Mouse (Mus musculus) forebrain, embryonic 11.5 days (tissue): ENCODE data around the gene Sh3glb1. TPM values are rescaled to one million over a fixed set of nuclear protein-coding genes. Genes with fewer than 3 reads are reported as not detected.

Experiments
- ATAC-seq: fragments of 200-750 bp; cut with Nextera tagmentation; replicated peaks from 2 replicates; pipeline ENCODE4 v1.8.0; 2017; ENCODE audit warnings: moderate TSS enrichment; ENCODE audit not compliant: low FRiP score
- DNase-seq: peaks from one replicate; pipeline ENCODE4 v3.0.0-alpha.2; 2017; ENCODE audit warnings: low spot score
- H3K27ac ChIP-seq: fragments of 300-500 bp; sonication (generic); 2 replicates; pipeline ENCODE4 v1.5.1; 2014; ENCODE audit warnings: low read depth, low read length
- H3K27me3 ChIP-seq: fragments of 300-500 bp; sonication (generic); 2 replicates; pipeline ENCODE4 v1.6.1; 2014; ENCODE audit warnings: mild to moderate bottlenecking, low read length, mixed read lengths; ENCODE audit not compliant: control insufficient read depth, insufficient read depth
- H3K36me3 ChIP-seq: fragments of 300-500 bp; sonication (generic); 2 replicates; pipeline ENCODE4 v1.6.1; 2014; ENCODE audit warnings: mild to moderate bottlenecking, low read length, moderate library complexity, mixed read lengths; ENCODE audit not compliant: control insufficient read depth, insufficient read depth
- H3K4me1 ChIP-seq: fragments of 300-500 bp; sonication (generic); replicated peaks from 2 replicates; pipeline ENCODE4 v1.6.1; 2014; ENCODE audit warnings: low read length, mixed read lengths; ENCODE audit not compliant: control insufficient read depth, insufficient read depth
- H3K4me2 ChIP-seq: fragments of 300-500 bp; sonication (generic); 2 replicates; pipeline ENCODE4 v1.6.1; 2014; ENCODE audit warnings: low read depth, mild to moderate bottlenecking, low read length, moderate library complexity, mixed read lengths; ENCODE audit not compliant: severe bottlenecking
- H3K4me3 ChIP-seq: fragments of 300-500 bp; sonication (generic); 2 replicates; pipeline ENCODE4 v1.5.1; 2014; ENCODE audit warnings: low read depth, low read length
- H3K9ac ChIP-seq: fragments of 300-500 bp; sonication (generic); 2 replicates; pipeline ENCODE4 v1.6.1; 2014; ENCODE audit warnings: low read length
- H3K9me3 ChIP-seq: fragments of 300-500 bp; sonication (generic); 2 replicates; pipeline ENCODE4 v1.6.1; 2016; ENCODE audit warnings: low read length, mixed read lengths; ENCODE audit not compliant: control insufficient read depth
- WGBS: fragments of 180-500 bp; shearing (Covaris S2); extraction: QIAGEN DNeasy Blood & Tissue Kit; methylation state at CpG from one replicate; pipeline ENCODE4 v1.1.7; 2014; 5-methylcytosine and 5-hydroxymethylcytosine counted together
- polyA plus RNA-seq: library from polyadenylated mRNA; unstranded; fragments of >200 nt; fragmentation: Nextera tagmentation; extraction: Ambion mirVana; gene quantifications from 2 replicates; pipeline ENCODE4 v1.2.1, GENCODE M21; 2014

Gene Sh3glb1
- polyA plus RNA-seq, 1 experiment from 2014 or later = 82.3 TPM

DNA sequence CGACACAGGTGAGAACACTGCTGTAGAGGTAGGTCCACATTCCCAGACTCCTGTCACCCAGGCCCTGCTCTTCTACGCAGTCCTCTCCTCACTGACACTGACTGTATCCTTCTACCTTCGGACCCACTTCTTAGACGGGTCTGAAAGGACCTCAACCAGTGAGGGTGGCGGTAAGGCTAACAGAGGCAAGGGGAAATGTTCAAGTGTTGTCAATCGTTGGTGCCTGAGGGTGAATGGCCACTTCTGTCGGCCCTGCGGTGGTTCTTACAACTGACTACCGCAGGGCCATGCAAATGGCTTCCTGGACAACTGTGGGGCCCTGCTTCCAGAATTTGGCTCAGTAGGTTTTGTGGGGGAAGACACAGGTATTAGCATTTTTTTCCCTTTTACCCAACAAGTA lies 32.5 kb downstream of the Sh3glb1 start:
- Histone ChIP-seq H3K9me3 (no peaks in the 10 kb centered on the region), H3K27ac (no peak overlapping the region), H3K9ac (no peak overlapping the region), H3K4me1 (no peaks in the 10 kb centered on the region), H3K27me3 (no peaks in the 10 kb centered on the region), H3K36me3 (no peaks in the 10 kb centered on the region; the same call in 1 of the 2 replicates), H3K4me3 (no peak overlapping the region), H3K4me2 (no peak overlapping the region)
- DNase-seq = no peak
- ATAC-seq = no peak
- WGBS = 89% methylated on average over 9 of the region's 9 CpGs

DNA sequence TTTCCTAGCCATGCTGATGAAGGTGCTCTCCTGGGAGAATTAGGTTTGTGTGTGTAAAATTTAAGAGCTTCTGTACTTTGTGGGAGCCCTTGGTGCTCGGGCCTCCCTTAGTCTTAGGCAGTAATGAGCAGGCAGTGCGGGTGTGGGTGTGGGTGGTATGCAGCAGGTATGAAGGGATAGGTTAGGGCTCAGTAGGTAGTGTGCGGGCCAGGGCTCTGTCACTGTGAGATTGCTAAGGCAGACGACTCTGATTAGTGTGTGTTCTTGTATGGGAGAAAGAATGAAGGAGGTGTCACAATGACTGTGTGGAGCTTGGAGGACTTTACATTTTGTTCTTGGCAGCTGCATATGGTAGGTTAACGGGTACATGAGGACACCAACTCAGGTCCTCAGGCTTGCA lies 34.0 kb downstream of the Sh3glb1 start:
- no peaks in the 10 kb centered on the region for H3K27me3 ChIP-seq
- H3K36me3 ChIP-seq = no peaks in the 10 kb centered on the region; the same call in 1 of the 2 replicates
- WGBS = 88% methylated on average over 5 of the region's 5 CpGs
- no peaks in the 10 kb centered on the region for H3K4me1 ChIP-seq
- H3K4me2 ChIP-seq = no peak overlapping the region
- no peak overlapping the region for H3K9ac ChIP-seq
- H3K27ac ChIP-seq = no peak overlapping the region
- ATAC-seq = no peak
- H3K4me3 ChIP-seq = no peak overlapping the region
- no peaks in the 10 kb centered on the region for H3K9me3 ChIP-seq
- DNase-seq = no peak

DNA sequence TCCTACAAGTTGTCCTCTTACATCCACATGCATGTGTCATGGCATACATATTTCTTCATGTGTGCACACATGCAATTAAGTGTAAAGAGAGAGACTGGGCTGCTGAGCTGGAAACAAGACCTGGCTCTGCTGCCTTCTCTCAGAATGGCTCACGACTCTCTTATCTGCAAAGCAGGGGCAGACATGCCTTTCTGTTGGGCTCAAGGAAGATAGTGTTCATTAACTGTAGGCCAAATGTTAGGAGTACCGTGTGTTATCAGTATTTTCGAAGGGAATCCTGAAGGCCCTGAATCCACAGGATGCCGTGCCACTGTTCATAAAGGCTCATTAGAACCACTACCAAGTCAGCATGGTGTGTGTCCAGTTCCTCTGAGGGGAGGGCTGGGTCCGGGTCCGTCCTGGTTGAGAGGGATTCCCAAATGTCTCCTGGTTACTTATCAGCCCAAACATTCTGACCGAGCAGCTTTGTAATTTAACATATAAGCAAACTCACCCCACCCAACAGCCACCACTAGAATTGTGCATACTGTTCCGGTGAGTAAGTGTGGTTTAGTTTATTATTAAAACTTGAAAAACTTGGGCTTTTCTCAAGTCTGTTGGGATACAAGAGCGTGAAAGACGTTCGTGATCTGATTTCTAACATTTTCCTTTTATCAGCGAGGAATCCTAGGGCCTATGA lies 36.9 kb downstream of the Sh3glb1 start:
- H3K27ac ChIP-seq = no peak overlapping the region
- no peaks in the 10 kb centered on the region for H3K9me3 ChIP-seq
- no peaks in the 10 kb centered on the region for H3K4me1 ChIP-seq
- ATAC-seq (no peak), DNase-seq (no peak)
- 89% methylated on average over 12 of the region's 12 CpGs for WGBS
- H3K36me3 ChIP-seq = no peaks in the 10 kb centered on the region; the same call in 1 of the 2 replicates
- H3K9ac ChIP-seq = no peak overlapping the region
- H3K27me3 ChIP-seq = no peaks in the 10 kb centered on the region
- H3K4me3 ChIP-seq = no peak overlapping the region
- no peak overlapping the region for H3K4me2 ChIP-seq

DNA sequence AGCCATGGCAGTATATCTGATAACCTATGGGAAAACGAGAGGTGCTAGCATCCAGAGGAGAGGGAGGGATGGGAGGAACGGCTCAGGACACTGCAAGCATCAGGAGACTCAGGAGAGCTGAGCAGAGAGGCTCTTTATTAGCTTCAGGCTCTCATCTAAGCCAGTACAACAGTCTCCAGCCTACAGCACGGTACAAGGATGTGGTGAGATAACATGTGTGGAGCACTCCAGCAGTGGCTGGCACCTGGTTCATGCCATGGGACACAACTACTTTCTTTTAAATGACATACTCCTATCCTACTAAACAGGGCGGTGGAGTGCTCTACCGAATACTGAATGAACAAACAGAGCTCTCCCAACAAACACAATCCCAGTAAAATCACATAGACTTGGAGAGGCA lies 38.6 kb downstream of the Sh3glb1 start:
- Histone ChIP-seq H3K4me2 (no peak overlapping the region), H3K4me1 (no peaks in the 10 kb centered on the region), H3K4me3 (no peak overlapping the region), H3K9ac (no peak overlapping the region), H3K27me3 (no peaks in the 10 kb centered on the region), H3K9me3 (no peaks in the 10 kb centered on the region), H3K27ac (no peak overlapping the region), H3K36me3 (no peaks in the 10 kb centered on the region)
- ATAC-seq = no peak
- WGBS = 79% methylated on average over 5 of the region's 5 CpGs
- DNase-seq = no peak

DNA sequence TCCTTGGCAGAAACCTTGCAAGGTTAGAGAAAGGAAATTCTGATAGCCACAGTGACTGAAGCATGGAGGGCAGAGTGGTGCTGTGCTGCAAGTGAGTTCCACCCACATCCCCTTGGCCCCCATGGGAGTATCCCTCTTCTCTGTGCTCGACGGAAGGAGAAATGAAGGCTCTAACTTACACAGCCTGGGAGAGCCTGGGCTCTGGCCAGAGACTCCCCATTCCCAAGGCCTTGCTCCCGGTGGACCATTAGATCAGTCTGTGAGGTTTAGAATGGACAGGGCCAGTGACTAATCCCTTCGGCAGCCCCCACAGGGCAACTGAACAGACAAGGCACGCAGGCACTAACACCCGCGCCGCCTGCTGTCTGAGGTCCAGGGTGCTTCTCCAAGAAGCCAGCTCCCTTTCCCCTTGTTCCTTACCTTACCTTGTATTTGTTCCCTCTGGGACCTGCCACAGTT lies 40.4 kb downstream of the Sh3glb1 start:
- 86% methylated on average over 8 of the region's 8 CpGs for WGBS
- no peak for ATAC-seq
- Histone ChIP-seq H3K4me2 (no peak overlapping the region), H3K9ac (no peak overlapping the region), H3K4me1 (no peaks in the 10 kb centered on the region), H3K27ac (no peak overlapping the region), H3K4me3 (no peak overlapping the region), H3K36me3 (no peaks in the 10 kb centered on the region), H3K9me3 (no peaks in the 10 kb centered on the region), H3K27me3 (no peaks in the 10 kb centered on the region)
- DNase-seq = no peak

DNA sequence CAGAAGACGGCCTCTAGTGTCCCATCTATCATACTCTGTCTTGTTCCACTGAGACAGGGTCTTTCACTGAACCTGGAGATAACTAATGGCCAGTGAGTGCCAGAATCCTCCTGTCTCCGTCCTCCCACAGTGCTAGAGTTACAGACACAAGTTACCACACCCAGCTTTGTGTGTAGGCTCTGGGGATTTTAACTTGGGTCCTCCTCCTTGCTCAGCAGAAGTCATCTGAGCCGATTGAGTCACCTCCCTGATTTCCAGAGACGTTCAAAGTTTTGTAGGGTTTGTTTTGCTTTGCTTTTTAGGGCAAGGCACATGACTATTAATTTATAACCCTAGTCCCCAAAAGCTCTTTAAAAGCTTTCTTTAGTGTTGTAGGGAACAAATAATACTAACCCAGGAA lies 41.0 kb downstream of the Sh3glb1 start:
- Histone ChIP-seq H3K9me3 (no peaks in the 10 kb centered on the region), H3K27me3 (no peaks in the 10 kb centered on the region), H3K36me3 (no peaks in the 10 kb centered on the region), H3K9ac (no peak overlapping the region), H3K4me1 (no peaks in the 10 kb centered on the region), H3K4me2 (no peak overlapping the region), H3K27ac (no peak overlapping the region), H3K4me3 (no peak overlapping the region)
- 79% methylated on average over 4 of the region's 4 CpGs for WGBS
- DNase-seq (no peak), ATAC-seq (no peak)

DNA sequence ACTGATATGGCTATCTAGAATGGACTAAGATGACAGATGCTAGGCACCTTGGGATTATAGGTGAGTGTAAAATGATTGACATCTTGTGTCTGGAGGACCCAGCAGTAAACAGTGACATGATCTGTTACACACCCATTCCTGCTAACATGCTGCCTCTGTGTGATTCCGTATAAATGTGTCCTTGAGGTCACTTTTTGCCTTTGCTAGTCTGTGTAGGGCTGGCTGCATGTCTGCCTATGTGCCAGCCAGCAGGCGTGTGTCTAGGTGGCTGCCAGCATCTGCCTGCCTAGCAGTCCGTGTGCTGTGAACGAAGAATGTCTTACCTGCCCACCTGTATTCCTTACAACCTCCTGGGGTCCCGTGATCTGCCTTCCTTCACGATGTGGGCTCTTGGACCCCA lies 42.4 kb downstream of the Sh3glb1 start:
- no peaks in the 10 kb centered on the region for H3K4me1 ChIP-seq
- DNase-seq (no peak), ATAC-seq (no peak)
- no peak overlapping the region for H3K27ac ChIP-seq
- H3K9me3 ChIP-seq = no peaks in the 10 kb centered on the region
- no peak overlapping the region for H3K4me2 ChIP-seq
- no peaks in the 10 kb centered on the region for H3K27me3 ChIP-seq
- WGBS = 94% methylated on average over 6 of the region's 6 CpGs
- no peaks in the 10 kb centered on the region for H3K36me3 ChIP-seq
- no peak overlapping the region for H3K9ac ChIP-seq
- H3K4me3 ChIP-seq = no peak overlapping the region

DNA sequence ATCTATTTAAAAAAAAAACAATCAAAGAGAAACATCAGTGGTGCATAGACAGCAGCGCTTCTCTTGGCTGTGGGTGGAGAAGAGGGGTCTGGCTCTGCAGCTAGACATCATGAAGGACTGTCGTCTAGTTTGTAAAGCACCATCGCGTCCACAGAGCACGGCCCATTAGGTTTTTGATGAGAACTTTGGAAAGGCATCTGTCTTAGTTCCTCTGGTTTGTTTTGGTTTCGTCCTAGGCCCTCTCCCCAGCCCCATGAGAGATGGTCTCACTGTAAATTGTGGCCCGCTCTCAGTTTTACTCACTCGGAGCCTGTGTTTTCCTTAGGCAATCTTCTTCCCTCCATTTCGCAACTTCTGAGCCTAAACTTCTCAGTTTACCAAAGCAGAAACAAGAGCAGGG lies 43.9 kb downstream of the Sh3glb1 start:
- Histone ChIP-seq H3K36me3 (no peaks in the 10 kb centered on the region), H3K4me2 (no peak overlapping the region), H3K4me1 (no peaks in the 10 kb centered on the region), H3K9ac (no peak overlapping the region), H3K27me3 (no peaks in the 10 kb centered on the region), H3K27ac (no peak overlapping the region), H3K9me3 (no peaks in the 10 kb centered on the region), H3K4me3 (no peak overlapping the region)
- DNase-seq = no peak
- 94% methylated on average over 9 of the region's 9 CpGs for WGBS
- no peak for ATAC-seq

DNA sequence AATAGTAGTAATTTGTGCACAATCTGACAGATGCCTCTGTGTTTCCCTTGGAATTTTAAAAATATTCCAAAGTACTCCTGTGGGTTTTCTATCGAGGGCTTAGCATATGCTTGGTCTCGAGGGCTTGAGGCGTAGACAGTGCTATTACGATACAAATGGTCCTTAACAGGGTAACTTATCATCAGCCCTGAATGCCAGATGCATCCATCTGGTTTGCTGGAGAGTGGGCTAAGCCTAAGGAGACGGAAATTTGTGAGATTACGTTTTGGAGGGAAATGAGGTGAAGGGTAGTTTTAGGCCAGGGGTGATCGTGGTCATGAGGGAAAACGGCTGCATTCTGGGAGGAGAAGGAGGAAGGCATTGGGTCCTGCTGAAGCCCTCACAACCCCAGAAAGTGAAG lies 48.1 kb downstream of the Sh3glb1 start:
- 88% methylated on average over 8 of the region's 8 CpGs for WGBS
- H3K27ac ChIP-seq = no peak overlapping the region
- no peaks in the 10 kb centered on the region for H3K27me3 ChIP-seq
- no peaks in the 10 kb centered on the region for H3K4me1 ChIP-seq
- ATAC-seq (no peak), DNase-seq (no peak)
- no peak overlapping the region for H3K9ac ChIP-seq
- no peak overlapping the region for H3K4me3 ChIP-seq
- no peak overlapping the region for H3K4me2 ChIP-seq
- no peaks in the 10 kb centered on the region for H3K36me3 ChIP-seq
- no peaks in the 10 kb centered on the region for H3K9me3 ChIP-seq
